Mouse (Mus musculus) intestine, postnatal 0 days (tissue): ENCODE measurements around the gene Slc43a1. TPM values are rescaled to one million over a fixed set of nuclear protein-coding genes. Genes with fewer than 3 reads are reported as not detected.
A peak's percentile ranks its signal among the peaks of the same experiment; 100 is the strongest.

Experiments
- ATAC-seq: fragments of 200-750 bp; cut with Nextera tagmentation; 2 replicates; pipeline ENCODE4 v1.8.0; 2017; ENCODE audit warnings: mild to moderate bottlenecking, moderate TSS enrichment, moderate library complexity
- H3K27ac ChIP-seq: fragments of 300-500 bp; sonication (generic); 2 replicates; pipeline ENCODE4 v1.5.1; 2014; ENCODE audit warnings: mild to moderate bottlenecking, low read depth, low read length, moderate library complexity
- H3K27me3 ChIP-seq: fragments of 300-500 bp; sonication (generic); replicated peaks from 2 replicates; pipeline ENCODE4 v1.6.1; 2014; ENCODE audit warnings: low read length, mixed read lengths; ENCODE audit not compliant: control insufficient read depth, insufficient read depth
- H3K36me3 ChIP-seq: fragments of 300-500 bp; sonication (generic); 2 replicates; pipeline ENCODE4 v1.6.1; 2014; ENCODE audit warnings: mild to moderate bottlenecking, moderate library complexity; ENCODE audit not compliant: control insufficient read depth, insufficient read depth
- H3K4me1 ChIP-seq: fragments of 300-500 bp; sonication (generic); replicated peaks from 2 replicates; pipeline ENCODE4 v1.6.1; 2014; ENCODE audit warnings: antibody characterized with exemption, low read length, mixed read lengths; ENCODE audit not compliant: control insufficient read depth, insufficient read depth
- H3K4me2 ChIP-seq: fragments of 300-500 bp; sonication (generic); replicated peaks from 2 replicates; pipeline ENCODE4 v1.6.1; 2014; ENCODE audit warnings: low read depth, mild to moderate bottlenecking, moderate library complexity
- H3K4me3 ChIP-seq: fragments of 300-500 bp; sonication (generic); 2 replicates; pipeline ENCODE4 v1.5.1; 2014; ENCODE audit warnings: low read depth, low read length
- H3K9ac ChIP-seq: fragments of 300-500 bp; sonication (generic); 2 replicates; pipeline ENCODE4 v1.6.1; 2014; ENCODE audit warnings: mild to moderate bottlenecking, low read depth, low read length
- H3K9me3 ChIP-seq: fragments of 300-500 bp; sonication (generic); 2 replicates; pipeline ENCODE4 v1.6.1; 2016; ENCODE audit warnings: mixed run types; ENCODE audit not compliant: control insufficient read depth
- CTCF ChIP-seq: sonication (generic); IDR thresholded peaks from 2 replicates; pipeline ENCODE4 v1.5.1; 2016; ENCODE audit warnings: low read depth, mild to moderate bottlenecking, control low read depth, antibody characterized with exemption, moderate library complexity
- WGBS: fragments of 180-500 bp; shearing (Covaris S2); extraction: QIAGEN DNeasy Blood & Tissue Kit; methylation state at CpG from one replicate; pipeline ENCODE4 v1.1.7; 2014; 5-methylcytosine and 5-hydroxymethylcytosine counted together
- polyA plus RNA-seq: library from polyadenylated mRNA; unstranded; fragments of >200 nt; fragmentation: Nextera tagmentation; extraction: Ambion mirVana; gene quantifications from 2 replicates; pipeline ENCODE4 v1.2.1, GENCODE M21; 2015

The Slc43a1 gene
- polyA plus RNA-seq, 1 experiment from 2014 or later, result 4.1 TPM

DNA sequence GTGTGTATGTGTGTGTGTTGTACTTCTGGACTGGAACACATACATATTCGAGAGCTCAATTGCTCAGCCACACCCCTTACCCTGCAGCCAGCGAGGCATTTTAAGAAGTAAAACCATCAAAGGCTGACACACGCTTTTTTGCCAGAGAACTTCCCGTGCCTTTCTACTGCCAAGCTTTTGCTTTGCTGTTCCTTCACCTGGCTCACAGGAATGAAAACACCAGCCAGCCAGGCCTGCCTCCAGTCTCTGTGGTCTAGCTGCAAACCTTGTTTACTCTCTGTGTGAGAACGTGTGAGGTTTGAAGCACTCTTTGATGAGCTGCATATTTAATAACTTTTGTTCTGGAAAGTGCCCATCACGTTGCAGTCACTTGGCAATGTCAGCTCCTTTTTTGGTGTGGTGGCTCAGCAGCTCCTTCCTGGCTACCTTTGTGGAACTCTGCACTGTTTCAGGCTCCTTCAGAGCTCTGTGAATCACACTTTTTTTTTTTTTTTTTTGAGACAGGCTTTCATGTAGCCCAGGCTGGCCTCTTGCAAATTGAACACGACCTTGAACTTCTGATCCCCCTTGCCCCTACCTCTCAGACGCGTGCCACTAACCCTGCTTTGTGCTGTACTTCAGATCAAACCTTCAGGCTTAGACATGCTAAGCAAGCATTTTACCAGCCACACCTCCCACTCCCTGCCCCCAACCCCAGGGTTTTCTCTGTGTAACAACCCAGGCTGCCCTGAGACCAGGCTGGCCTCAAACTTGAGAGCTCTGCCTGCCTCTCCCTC is 645 bp upstream of the Slc43a1 start:
- WGBS, result 33% methylated on average over 9 of the region's 9 CpGs
- no peak overlapping the region; the same call in 1 of the 2 replicates for H3K4me2 ChIP-seq
- no peak overlapping the region for H3K27ac ChIP-seq
- no peaks in the 10 kb centered on the region for H3K4me1 ChIP-seq
- no peaks in the 10 kb centered on the region for H3K36me3 ChIP-seq
- H3K4me3 ChIP-seq, result no peak overlapping the region
- no peak for ATAC-seq
- no peak overlapping the region for H3K9ac ChIP-seq
- TF ChIP-seq CTCF, result no peak
- H3K9me3 ChIP-seq, result no peaks in the 10 kb centered on the region
- no peaks in the 10 kb centered on the region for H3K27me3 ChIP-seq

DNA sequence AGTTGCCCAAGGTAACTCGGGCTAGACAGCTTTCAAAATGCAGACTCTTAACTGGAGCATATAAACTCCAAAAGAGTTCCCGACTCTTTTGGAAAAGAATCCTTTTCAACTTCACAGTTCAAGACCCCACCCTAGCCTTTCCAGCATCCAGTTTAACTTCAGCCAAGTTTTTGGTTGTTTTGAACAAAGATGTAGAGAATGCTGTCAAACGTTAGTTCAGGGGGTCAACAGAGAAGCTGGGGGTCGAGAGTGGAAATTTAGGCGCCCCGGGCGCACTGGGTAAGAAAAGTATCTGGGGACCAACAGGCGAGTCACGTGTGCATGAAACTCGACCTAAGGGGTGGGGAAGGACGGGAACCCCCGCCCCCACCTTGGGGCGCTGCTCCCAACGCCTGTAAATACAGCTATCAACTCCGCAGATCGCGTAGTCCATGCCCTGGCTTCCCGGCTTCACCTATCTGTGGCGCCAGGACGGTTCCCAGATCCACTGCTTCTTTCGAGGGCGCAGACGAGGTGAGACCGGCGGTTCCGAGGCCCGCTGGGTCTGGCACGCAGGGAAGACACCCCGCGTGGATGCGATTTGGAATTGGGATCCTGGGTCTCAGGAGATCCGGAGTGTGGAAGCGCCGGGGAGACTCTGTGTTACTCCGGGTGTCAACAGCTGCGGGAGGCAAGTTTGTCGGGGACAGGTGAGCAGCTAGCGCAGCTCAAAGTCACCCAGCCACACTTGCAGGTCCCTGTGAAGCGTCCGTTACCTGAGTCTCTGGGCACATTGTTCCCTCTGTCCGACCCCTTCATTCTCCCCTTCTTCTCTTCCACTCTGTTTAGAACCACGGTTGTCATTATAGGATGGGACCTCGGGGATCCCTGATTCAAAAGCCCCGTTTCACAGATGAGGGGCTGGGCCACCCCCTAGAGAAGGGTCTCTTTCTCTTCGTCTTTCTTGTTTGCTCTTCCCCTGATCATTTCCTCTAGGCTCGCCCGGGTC is 637 bp downstream of the Slc43a1 start:
- H3K4me2 ChIP-seq, result peak overlapping the region; percentile 98
- TF ChIP-seq CTCF, result no peak
- H3K9me3 ChIP-seq, result no peaks in the 10 kb centered on the region
- peak overlapping the region; percentile 48 for H3K4me3 ChIP-seq
- peak overlapping the region; percentile 48 for H3K9ac ChIP-seq
- no peaks in the 10 kb centered on the region for H3K27me3 ChIP-seq
- 0 out of 2 replicates have a peak, but pooled peaks have one; percentile 17 for ATAC-seq
- no peaks in the 10 kb centered on the region for H3K4me1 ChIP-seq
- WGBS, result 2% methylated on average over 47 of the region's 47 CpGs
- peak overlapping the region; percentile 15; the same call in 1 of the 2 replicates for H3K27ac ChIP-seq
- H3K36me3 ChIP-seq, result no peaks in the 10 kb centered on the region

DNA sequence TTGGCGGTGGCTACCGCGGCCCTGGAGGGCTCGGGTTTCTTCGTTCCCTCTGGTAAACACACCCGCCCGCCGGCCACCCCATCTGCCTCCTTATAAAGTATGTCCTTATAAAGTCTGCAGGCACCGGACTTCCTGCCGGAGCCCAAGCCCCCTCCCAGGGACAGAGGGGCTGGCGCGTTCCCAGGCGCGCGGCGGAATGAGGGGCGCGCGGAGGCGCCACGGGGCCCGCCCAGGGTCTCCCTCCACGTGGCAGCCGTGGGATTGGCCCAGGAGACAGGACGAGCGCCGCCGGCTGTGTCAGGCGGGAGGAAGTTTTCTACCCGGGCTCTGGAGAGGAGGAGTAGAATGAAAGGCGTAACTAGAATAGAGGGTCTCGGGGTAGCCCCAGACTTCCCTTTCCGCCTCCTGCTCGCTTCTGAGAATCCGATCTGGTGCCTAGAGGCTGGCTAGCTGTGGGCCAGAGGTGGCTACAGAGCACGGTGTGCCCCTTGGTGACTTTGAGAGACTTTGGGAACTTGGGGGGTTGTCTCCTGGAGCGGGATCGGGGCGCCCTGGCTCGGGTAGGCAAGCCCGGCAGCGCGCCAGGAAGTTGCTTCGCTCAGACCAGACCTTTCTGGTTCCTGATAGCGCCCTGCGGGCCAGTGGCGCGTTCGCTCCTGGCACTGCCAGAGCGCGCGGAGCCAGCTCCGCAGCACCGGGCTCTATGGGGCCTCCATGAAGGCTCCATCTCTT is 1.5 kb downstream of the Slc43a1 start:
- Histone ChIP-seq H3K9me3 (no peaks in the 10 kb centered on the region), H3K4me1 (no peaks in the 10 kb centered on the region), H3K27me3 (no peaks in the 10 kb centered on the region), H3K4me3 (peak overlapping the region; percentile 48), H3K9ac (peak overlapping the region; percentile 48), H3K27ac (peak overlapping the region; percentile 15), H3K4me2 (peak overlapping the region; percentile 98), H3K36me3 (no peaks in the 10 kb centered on the region)
- no peak for TF ChIP-seq CTCF
- ATAC-seq, result peak; percentile 68
- WGBS, result under 1% methylated on average over 54 of the region's 54 CpGs

GRCm38 (mm10) chr2:84840748-84841563 is 2.3 kb downstream of the Slc43a1 start:
- Histone ChIP-seq H3K27me3 (no peaks in the 10 kb centered on the region), H3K9me3 (no peaks in the 10 kb centered on the region), H3K27ac (peak overlapping the region; percentile 15; the same call in 1 of the 2 replicates), H3K4me2 (peak overlapping the region; percentile 98), H3K36me3 (no peaks in the 10 kb centered on the region), H3K4me1 (no peaks in the 10 kb centered on the region), H3K9ac (peak overlapping the region; percentile 48), H3K4me3 (peak overlapping the region; percentile 48)
- no peak for TF ChIP-seq CTCF
- peak; percentile 12; the same call in 1 of the 2 replicates for ATAC-seq
- 6% methylated on average over 17 of the region's 17 CpGs for WGBS

GRCm38 (mm10) chr2:84841905-84842304 is 3.3 kb downstream of the Slc43a1 start:
- H3K9me3 ChIP-seq, result no peaks in the 10 kb centered on the region
- no peak for TF ChIP-seq CTCF
- no peaks in the 10 kb centered on the region for H3K36me3 ChIP-seq
- H3K4me3 ChIP-seq, result no peak overlapping the region
- no peaks in the 10 kb centered on the region for H3K27me3 ChIP-seq
- ATAC-seq, result no peak
- H3K4me2 ChIP-seq, result no peak overlapping the region
- H3K4me1 ChIP-seq, result no peaks in the 10 kb centered on the region
- no peak overlapping the region for H3K9ac ChIP-seq
- H3K27ac ChIP-seq, result no peak overlapping the region
